Mouse (Mus musculus): ENCODE measurements at regions not wholly inside any gene's neighbourhood (a gene's known extent, or its start where the extent isn't known, plus 50 kb on each side); places are given as distances from the start of the nearest gene placed in this dataset.

DNA sequence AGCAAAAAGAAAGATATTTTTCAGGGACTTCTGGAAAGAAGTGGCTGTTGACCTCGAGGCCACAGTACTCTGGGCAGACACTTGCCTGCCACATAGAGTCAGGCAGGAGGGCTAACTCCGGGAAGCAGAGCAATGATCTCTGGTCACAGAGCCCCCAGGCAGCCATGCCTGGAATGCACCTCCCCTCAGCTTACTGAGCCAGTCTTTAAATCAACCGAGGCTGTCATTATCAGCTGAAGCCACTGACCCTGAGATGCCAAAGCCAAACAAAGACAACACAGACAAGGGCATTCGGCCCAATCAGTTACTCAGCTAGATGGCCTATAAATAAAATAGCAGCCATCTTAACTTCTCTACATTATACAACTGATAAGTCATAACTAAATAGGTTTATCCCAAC is 52.2 kb upstream of the Foxo6 start:
- peak; percentile 38 for DNase-seq

DNA sequence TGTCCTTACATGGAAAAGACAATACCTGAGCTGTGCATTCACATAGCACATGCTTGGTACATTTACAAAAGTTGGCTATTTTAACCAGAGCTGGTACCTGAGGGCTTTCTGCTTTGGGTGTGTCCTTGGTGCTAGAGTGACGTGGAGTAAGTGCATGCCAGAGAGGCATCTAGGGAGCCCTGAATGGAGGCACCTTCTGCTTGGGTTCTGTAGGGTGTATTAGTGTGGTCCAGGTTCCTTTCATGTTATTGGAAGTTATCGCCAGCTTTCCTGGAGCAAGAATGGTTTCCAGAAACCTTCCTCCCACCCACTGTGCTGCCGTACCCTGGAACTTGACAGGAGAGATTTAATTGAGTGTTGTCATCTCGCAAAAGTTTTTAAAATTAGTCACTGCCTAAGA is 53.5 kb upstream of the Foxo6 start:
- DNase-seq = no peak

DNA sequence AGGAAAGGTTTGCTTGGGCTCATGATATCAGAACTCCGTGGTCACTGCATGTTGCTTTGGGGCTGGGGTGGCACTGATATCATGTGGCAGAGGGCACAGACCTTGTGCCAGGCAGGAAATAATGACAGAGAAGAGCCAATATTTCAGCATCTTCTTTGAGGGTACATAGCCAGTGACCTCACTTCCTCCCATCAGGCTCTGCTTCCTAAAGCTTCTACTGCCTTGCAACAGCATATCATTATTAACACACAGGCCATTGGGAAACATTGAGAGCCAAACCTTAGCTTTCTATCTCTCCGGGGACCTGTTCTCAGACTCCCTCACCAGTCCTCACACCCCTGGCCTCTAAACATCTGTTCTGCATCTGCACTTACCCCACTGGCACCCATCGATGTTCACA is 54.8 kb upstream of the Foxo6 start:
- no peak for DNase-seq

DNA sequence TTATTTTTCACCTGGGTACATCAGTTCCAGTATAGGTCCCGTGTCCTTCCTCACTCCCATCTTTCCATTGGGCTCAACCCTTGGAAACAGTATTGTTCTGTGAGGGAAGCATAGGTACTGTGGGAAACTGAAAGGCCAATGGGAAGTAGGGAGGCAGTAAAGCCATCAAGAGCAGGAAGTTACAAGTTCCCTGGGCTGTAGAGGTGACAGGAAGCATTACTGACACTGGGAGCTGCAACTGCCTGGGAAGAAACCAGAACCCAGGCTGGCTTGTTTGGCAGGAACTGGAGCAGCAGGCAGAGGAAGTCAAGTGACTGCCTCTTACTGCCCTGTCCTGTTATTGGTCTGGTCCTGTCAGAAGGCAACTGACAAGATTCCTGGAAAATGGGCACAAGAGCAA is 55.5 kb upstream of the Foxo6 start:
- no peak for DNase-seq

DNA sequence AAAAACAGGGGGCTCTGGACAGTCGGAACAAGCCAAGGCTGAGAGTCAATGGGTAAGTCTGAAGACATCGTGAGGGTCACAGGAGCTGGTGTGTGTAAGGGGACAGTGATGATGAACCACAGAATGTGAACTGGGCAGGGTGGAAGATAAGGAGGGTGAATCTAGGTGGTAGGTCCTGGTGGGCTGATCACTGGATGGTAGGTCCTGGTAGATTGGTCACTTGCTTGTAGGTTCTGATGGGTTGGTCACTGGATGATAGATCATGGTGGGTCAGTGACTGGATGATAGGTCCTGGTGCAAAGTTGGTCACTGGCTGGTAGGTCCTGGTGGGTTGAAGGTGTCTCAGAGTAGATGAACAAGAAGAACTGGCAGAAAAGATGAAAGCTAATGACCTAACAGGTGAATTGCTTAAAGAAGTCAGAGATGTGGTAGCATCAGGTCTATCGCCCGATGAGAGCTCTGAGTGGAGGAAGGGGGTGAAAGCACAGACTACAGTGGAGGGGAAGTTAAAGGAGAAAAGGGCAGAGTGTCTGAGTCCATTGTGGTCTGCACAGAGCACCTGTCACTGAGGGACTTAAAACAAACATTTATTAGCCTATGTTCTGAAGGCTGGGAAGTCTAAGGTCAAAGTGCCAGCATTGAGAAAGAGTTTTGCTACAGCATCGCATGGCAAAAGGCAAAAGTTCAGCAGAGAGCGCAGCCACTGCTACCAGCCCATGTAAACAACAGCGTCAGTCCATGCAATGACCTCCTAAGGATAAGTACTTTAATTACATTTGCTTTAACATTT is 58.7 kb upstream of the Foxo6 start:
- no peak for DNase-seq

DNA sequence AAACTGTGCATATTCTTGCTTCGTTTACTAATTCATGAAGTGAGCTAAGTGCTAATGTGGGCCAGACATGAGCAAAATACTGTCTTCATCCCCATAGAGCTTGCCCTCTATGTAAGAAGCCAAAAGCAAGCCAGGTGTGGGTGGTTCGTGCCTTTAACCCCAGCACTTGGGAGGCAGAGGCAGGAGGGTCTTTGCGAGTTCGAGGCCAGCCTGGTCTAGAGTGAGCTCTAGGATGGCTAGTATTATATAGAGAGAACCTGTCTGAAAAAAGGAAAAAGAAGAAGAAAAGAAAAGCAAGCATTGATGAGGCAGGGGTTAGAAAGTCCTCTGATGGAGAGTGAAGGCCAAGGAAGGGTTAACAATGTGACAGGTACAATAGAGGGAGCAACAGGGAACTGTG is 55.2 kb upstream of the Scmh1 start:
- DNase-seq = no peak

DNA sequence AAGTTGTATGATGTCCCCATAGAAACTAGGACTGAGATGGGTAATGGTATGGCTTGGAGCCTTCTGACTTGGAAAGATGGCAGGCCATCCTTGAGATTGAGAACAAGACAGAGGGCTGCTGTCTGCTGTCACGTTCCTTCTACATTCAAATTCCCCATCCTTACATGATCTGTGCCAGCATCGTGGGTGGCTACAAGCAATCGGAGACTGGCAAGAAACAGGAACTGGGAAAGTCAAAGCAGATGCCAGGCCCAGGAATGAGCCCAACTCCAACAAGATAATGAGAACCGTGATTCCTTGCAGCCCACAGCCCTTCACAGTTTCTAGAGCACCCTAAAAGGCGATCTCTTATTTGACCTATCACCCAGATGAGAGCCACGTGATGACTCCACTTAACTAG is 51.3 kb upstream of the Scmh1 start:
- no peak for DNase-seq

Measured in embryo, embryonic 11 days (tissue).